Mouse (Mus musculus) erythroblast, embryonic 14.5 days (primary cell): Measurements from ENCODE around the gene Rtel1.

ENCODE experiments used
- GATA1 ChIP-seq: IDR thresholded peaks from 2 replicates; pipeline ENCODE4 v1.6.1; 2012; ENCODE audit warnings: low read length, inconsistent platforms, mixed read lengths
- TAL1 ChIP-seq: IDR thresholded peaks from 3 replicates; pipeline ENCODE4 v1.6.1; 2012; ENCODE audit warnings: low read length, inconsistent platforms, mixed read lengths

DNA sequence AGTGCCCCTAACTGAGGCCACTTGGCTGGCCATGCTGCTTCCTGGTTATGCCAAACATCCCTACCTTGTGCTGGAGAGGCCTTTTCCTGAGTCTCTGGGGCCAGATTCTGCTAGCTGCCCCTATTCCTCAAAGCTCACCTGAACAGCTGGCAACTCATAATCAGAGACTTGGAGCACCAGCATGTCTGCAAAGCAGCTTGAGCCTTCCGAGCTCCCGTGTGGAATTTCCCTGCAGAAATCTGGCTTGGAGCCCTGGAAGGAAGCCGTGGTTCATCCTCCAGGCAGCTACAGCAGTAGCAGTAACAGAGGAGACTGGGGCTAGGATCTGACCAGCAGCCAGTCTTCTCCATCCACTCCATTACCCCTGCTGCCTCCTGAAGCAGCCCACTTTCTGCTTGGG is 66.3 kb downstream of the Rtel1 start:
- TF ChIP-seq GATA1 (no peak), TAL1 (no peak)
